Mouse (Mus musculus): ENCODE measurements around the gene Slc22a6. TPM values are rescaled to one million over a fixed set of nuclear protein-coding genes. Genes with fewer than 3 reads are reported as not detected.

Slc22a6 gene
- polyA plus RNA-seq, 1 experiment from 2014 or later: not detected

DNA sequence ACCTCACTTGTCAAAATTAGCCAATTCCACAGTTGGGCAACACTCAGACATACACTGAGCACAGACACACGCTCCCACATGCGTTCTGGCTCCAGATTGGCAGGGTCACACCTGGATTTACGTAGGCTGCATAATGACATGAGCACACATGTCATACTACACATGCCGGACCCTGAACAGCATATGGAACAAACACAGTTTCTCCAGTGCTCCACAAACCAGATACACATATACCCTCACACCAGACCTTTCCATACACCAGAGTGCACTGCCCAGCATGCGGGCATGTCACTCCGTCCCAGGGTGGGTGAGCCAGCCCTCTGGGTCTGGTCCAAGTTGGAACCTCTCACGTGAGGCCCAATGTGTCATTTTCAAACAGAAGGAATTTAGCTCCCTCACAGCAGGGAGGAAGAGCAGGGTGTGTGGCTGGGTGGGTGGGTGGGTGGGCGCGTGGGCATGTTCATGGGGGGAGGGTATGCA lies 45.6 kb downstream of the Slc22a6 start, which contains the start of gene Chrm1:
Gene Chrm1, plus strand, starts transcription at position 430 of the 480 bp plus-strand sequence.
- no peak for ATAC-seq (ENCODE audit: low FRiP score, low read depth)

DNA sequence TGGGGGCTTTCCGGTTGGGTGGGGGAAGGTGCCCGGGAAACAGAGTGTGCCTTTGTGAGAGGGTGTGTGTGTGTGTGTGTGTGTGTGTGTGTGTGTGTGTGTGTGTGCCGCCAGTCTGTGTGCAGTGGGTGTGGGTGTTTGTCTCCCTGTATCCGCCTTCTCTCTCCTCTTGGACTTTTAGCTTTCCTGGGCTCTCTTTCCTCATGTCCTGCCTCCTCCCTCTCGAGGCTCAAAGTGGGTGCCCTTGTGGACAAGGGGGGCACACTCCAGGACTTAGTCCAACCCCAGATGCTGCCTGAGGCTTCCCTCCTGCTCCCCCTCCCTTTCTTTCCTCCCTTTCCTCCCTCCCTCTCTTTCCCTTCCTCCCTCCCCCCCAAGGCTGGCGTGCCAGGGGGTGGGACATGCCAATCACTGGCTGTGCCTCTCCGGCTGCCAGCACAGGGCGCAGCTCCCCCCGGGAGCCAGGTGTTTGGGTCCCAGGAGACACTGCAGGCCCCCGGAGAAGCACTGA lies 46.1 kb downstream of the Slc22a6 start:
- H3K36me3 ChIP-seq: no peaks in the 10 kb centered on the region
- peaks cover 20% of the 10 kb centered on the region for H3K27me3 ChIP-seq
- WGBS: 38% methylated on average over 8 of the region's 10 CpGs
- peak overlapping the region; percentile 51 for H3K4me2 ChIP-seq (replicated peaks)
- peaks cover 24% of the 10 kb centered on the region; the same call in 1 of the 2 replicates for H3K4me1 ChIP-seq
- ATAC-seq (ENCODE audit: low FRiP score, low read depth): no peak
- no peak overlapping the region for H3K27ac ChIP-seq
- no peaks in the 10 kb centered on the region for H3K9me3 ChIP-seq
- H3K4me3 ChIP-seq: peak overlapping the region; percentile 26
- peak overlapping the region; percentile 43; the same call in 1 of the 2 replicates for H3K9ac ChIP-seq

More for the DNA sequence above, 45.6 kb downstream of the Slc22a6 start, which contains the start of gene Chrm1:
- H3K9me3 ChIP-seq: no peaks in the 10 kb centered on the region
- 68% methylated on average over 9 of the region's 9 CpGs for WGBS
- peaks cover 20% of the 10 kb centered on the region for H3K27me3 ChIP-seq
- H3K36me3 ChIP-seq: no peaks in the 10 kb centered on the region
- peaks cover 24% of the 10 kb centered on the region; the same call in 1 of the 2 replicates for H3K4me1 ChIP-seq
- peak within 1 kb of the TSS; percentile 92 for H3K4me2 ChIP-seq (replicated peaks)
- H3K4me3 ChIP-seq: peak within 1 kb of the TSS; percentile 49
- peak within 1 kb of the TSS; percentile 43; the same call in 1 of the 2 replicates for H3K9ac ChIP-seq
- no peak within 1 kb of the TSS for H3K27ac ChIP-seq

DNA sequence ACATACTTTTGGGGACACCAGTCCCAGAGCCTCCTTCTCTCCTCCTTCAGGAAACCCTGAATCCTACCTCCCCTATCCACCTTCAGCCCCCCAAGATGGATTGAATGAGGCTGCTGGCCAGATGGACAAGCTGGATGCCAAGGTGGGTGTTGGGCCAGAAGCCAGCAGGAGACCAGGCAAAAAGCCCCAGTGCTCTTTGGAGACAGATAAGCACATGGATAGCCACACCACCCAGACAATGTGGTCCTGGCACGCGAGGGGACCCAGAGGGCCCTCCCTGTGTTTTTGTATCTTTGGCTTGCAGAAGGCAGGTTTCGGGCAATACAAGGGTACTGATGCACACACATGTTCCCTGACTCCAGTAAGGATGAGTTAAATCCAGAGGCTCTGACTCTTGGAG lies 47.0 kb downstream of the Slc22a6 start:
- no peak for ATAC-seq (ENCODE audit: low FRiP score, low read depth)
- 0 out of 2 replicates have a peak overlapping the region, but pooled peaks have one; percentile 26 for H3K4me3 ChIP-seq
- 91% methylated on average over 3 of the region's 3 CpGs for WGBS

DNA sequence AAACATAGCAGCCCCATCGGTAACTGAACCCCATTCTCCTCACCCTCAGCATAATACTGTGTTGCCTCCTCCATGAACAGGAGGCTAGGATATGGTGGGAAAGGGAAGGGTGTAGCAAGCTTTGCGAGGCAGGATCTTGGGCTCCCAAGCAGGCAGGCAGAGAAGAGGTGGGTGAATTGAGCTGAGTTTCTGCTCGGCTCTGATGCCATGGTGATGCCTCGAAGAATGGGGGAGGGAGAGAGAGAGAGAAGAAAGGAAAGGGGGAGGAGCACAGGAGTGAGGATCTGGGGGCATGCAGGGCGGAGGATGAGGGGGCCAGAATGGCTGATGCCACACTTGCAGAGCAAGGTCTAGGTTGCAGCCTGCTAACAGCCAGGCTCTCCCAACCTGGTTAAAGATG lies 47.9 kb downstream of the Slc22a6 start:
- Histone ChIP-seq H3K9me3 (no peaks in the 10 kb centered on the region), H3K27me3 (peaks cover 19% of the 10 kb centered on the region), H3K36me3 (no peaks in the 10 kb centered on the region), H3K4me1 (peaks cover 24% of the 10 kb centered on the region; the same call in 1 of the 2 replicates), H3K4me2 (replicated peaks) (no peak overlapping the region; the same call in 1 of the 2 replicates), H3K9ac (no peak overlapping the region), H3K27ac (no peak overlapping the region), H3K4me3 (no peak overlapping the region)
- no peak for ATAC-seq (ENCODE audit: low FRiP score, low read depth)
- WGBS: 70% methylated on average over 5 of the region's 5 CpGs

More for the DNA sequence above, 47.0 kb downstream of the Slc22a6 start:
- H3K4me1 ChIP-seq: peaks cover 24% of the 10 kb centered on the region; the same call in 1 of the 2 replicates
- no peaks in the 10 kb centered on the region for H3K36me3 ChIP-seq
- H3K27ac ChIP-seq: no peak overlapping the region
- H3K9me3 ChIP-seq: no peaks in the 10 kb centered on the region
- H3K27me3 ChIP-seq: peaks cover 20% of the 10 kb centered on the region
- H3K9ac ChIP-seq: no peak overlapping the region
- H3K4me2 ChIP-seq (replicated peaks): peak overlapping the region; percentile 51

DNA sequence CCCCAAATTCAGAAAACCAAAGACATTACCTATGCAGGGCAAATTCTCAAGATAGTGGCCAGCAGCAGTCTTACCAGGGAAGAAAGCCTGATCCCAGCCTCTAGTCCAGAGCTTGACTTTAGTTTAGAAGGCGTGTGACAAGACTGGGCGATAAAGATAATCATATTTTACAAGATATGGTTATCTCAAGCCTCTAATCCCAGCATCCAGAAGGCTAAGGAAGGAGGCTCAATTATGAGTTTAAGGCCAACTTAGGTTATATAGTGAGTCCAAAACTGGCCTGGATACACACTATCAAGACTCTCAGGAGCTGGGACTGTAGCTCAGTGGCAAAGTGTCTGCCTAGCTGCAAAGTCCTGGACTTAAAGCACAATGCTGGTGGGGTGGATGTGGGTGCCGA lies 55.0 kb downstream of the Slc22a6 start:
- Histone ChIP-seq H3K4me3 (no peak overlapping the region), H3K9me3 (no peaks in the 10 kb centered on the region), H3K36me3 (no peaks in the 10 kb centered on the region), H3K4me1 (no peaks in the 10 kb centered on the region), H3K27ac (no peak overlapping the region), H3K4me2 (replicated peaks) (no peak overlapping the region), H3K9ac (no peak overlapping the region), H3K27me3 (0 out of 2 replicates have a peak, but pooled peaks cover 2% of the 10 kb centered on the region)
- WGBS: 83% methylated on average over 3 of the region's 3 CpGs
- no peak for ATAC-seq (ENCODE audit: low FRiP score, low read depth)

DNA sequence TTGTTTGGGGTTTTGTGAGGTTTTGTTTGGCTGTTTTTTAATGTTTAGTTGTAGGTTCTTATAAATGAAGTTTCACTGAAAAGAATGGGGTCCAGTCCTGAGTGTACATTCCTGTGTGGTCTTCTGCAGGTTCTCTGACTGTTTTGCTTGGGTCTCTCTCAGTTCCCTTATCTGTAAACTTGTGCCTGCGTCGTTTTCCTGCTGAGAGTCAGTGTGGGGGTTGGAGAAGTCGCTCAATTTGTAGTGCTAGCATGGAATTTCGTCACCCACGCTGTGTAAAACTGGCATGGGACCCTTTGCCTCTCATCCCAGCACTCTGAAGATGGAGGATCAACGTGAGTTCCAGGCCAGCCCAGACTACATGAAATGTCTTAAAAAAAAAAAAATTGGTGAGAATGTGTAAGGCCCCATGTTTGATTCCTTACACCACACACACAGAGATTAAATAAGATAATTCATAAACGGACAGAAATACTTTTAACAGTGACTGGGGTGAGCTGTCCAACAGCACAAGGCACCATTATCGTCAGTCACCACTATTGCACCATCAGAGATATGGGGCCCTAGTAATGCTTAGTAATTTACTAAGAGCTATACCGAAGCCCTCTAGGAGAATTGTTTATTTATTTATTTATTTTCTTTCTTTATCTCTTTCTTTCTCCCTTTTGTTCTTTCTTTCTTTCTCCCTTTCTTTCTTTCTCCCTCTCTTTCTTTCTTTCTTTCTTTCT lies 55.7 kb downstream of the Slc22a6 start:
- no peak overlapping the region for H3K4me2 ChIP-seq (replicated peaks)
- no peaks in the 10 kb centered on the region for H3K36me3 ChIP-seq
- 69% methylated on average over 9 of the region's 9 CpGs for WGBS
- no peak overlapping the region for H3K4me3 ChIP-seq
- 0 out of 2 replicates have a peak, but pooled peaks cover 2% of the 10 kb centered on the region for H3K27me3 ChIP-seq
- ATAC-seq (ENCODE audit: low FRiP score, low read depth): no peak
- H3K4me1 ChIP-seq: no peaks in the 10 kb centered on the region
- H3K27ac ChIP-seq: no peak overlapping the region
- H3K9me3 ChIP-seq: no peaks in the 10 kb centered on the region
- H3K9ac ChIP-seq: no peak overlapping the region

Other genes starting within 250 kb of the Slc22a6 start
- not detected in 2 replicates for gene Slc22a30, start 212.9 kb upstream of the Slc22a6 start, polyA plus RNA-seq (2015; fragmentation: Nextera tagmentation; extraction: Ambion mirVana)
- 0.05 TPM in 1 of 2 replicates, not detected in the other for gene Slc22a8, start 26.8 kb upstream of the Slc22a6 start, polyA plus RNA-seq (2015; fragmentation: Nextera tagmentation; extraction: Ambion mirVana)
- 0.71 and 1.0 TPM in 2 replicates for gene Chrm1, start 45.8 kb downstream of the Slc22a6 start, polyA plus RNA-seq (2015; fragmentation: Nextera tagmentation; extraction: Ambion mirVana)
- gene Slc3a2, start 105.3 kb downstream of the Slc22a6 start, polyA plus RNA-seq (2015; fragmentation: Nextera tagmentation; extraction: Ambion mirVana): 101 and 103 TPM in 2 replicates
- 98.7 TPM in 2 replicates for gene Wdr74, start 117.8 kb downstream of the Slc22a6 start, polyA plus RNA-seq (2015; fragmentation: Nextera tagmentation; extraction: Ambion mirVana)
- 2.1 TPM in 2 replicates for gene 1700092M07Rik, start 122.7 kb downstream of the Slc22a6 start, polyA plus RNA-seq (2015; fragmentation: Nextera tagmentation; extraction: Ambion mirVana)
- gene Stx5a, start 123.4 kb downstream of the Slc22a6 start, polyA plus RNA-seq (2015; fragmentation: Nextera tagmentation; extraction: Ambion mirVana): 194 and 205 TPM in 2 replicates
- gene Nxf1, start 139.0 kb downstream of the Slc22a6 start, polyA plus RNA-seq (2015; fragmentation: Nextera tagmentation; extraction: Ambion mirVana): 214 and 217 TPM in 2 replicates
- gene Tmem223, start 153.0 kb downstream of the Slc22a6 start, polyA plus RNA-seq (2015; fragmentation: Nextera tagmentation; extraction: Ambion mirVana): 211 and 232 TPM in 2 replicates
- 62.7 and 66.2 TPM in 2 replicates for gene Tmem179b, start 156.4 kb downstream of the Slc22a6 start, polyA plus RNA-seq (2015; fragmentation: Nextera tagmentation; extraction: Ambion mirVana)
- 31.9 and 32.8 TPM in 2 replicates for gene Taf6l, start 168.4 kb downstream of the Slc22a6 start, polyA plus RNA-seq (2015; fragmentation: Nextera tagmentation; extraction: Ambion mirVana)
- gene Polr2g, start 180.5 kb downstream of the Slc22a6 start, polyA plus RNA-seq (2015; fragmentation: Nextera tagmentation; extraction: Ambion mirVana): 183 and 185 TPM in 2 replicates
- gene Zbtb3, start 184.5 kb downstream of the Slc22a6 start, polyA plus RNA-seq (2015; fragmentation: Nextera tagmentation; extraction: Ambion mirVana): 6.0 and 6.7 TPM in 2 replicates
- gene Ttc9c, start 201.3 kb downstream of the Slc22a6 start, polyA plus RNA-seq (2015; fragmentation: Nextera tagmentation; extraction: Ambion mirVana): 67.1 and 73.4 TPM in 2 replicates
- gene Hnrnpul2, start 202.0 kb downstream of the Slc22a6 start, polyA plus RNA-seq (2015; fragmentation: Nextera tagmentation; extraction: Ambion mirVana): 5.9 and 6.3 TPM in 2 replicates
- not detected in 2 replicates for gene AC129217.1, start 211.7 kb downstream of the Slc22a6 start, polyA plus RNA-seq (2015; fragmentation: Nextera tagmentation; extraction: Ambion mirVana)
- 45.2 and 49.3 TPM in 2 replicates for gene Bscl2, start 219.4 kb downstream of the Slc22a6 start, polyA plus RNA-seq (2015; fragmentation: Nextera tagmentation; extraction: Ambion mirVana)
- 8.7 and 8.8 TPM in 2 replicates for gene Gng3, start 221.2 kb downstream of the Slc22a6 start, polyA plus RNA-seq (2015; fragmentation: Nextera tagmentation; extraction: Ambion mirVana)
- gene Lrrn4cl, start 232.7 kb downstream of the Slc22a6 start, polyA plus RNA-seq (2015; fragmentation: Nextera tagmentation; extraction: Ambion mirVana): 0.75 and 0.93 TPM in 2 replicates

Measured in limb, embryonic 13.5 days (tissue).